Mouse (Mus musculus) MEL (cell line): Measurements from ENCODE around the gene Ttc9c.

ENCODE experiments used
- BHLHE40 ChIP-seq: IDR thresholded peaks from 2 replicates; pipeline ENCODE4 v1.6.1; 2012; ENCODE audit warnings: low read depth, mild to moderate bottlenecking, inconsistent platforms, low read length, improper control_type of control experiment, borderline replicate concordance
- CHD2 ChIP-seq: IDR thresholded peaks from 2 replicates; pipeline ENCODE4 v1.6.1; 2011; ENCODE audit warnings: low read length, improper control_type of control experiment
- CTCF ChIP-seq, 3 experiments: IDR thresholded peaks in 2 of 3; conservative IDR thresholded peaks in 1 of 3; 2 replicates each; pipeline ENCODE4 v1.5.1; 2011 to 2012; ENCODE audit warnings: low read length in 3 of 3, low read depth in 2 of 3, mild to moderate bottlenecking in 2 of 3, improper control_type of control experiment in 1 of 3, inconsistent platforms in 1 of 3, mixed read lengths in 1 of 3, moderate library complexity in 1 of 3; ENCODE audit not compliant: control insufficient read depth in 1 of 3, insufficient read depth in 1 of 3, poor library complexity in 1 of 3, severe bottlenecking in 1 of 3
- EP300 ChIP-seq, 2 experiments: IDR thresholded peaks; 2 replicates each; pipeline ENCODE4 v1.6.1; 2011; ENCODE audit warnings: improper control_type of control experiment in 2 of 2, low read length in 2 of 2, low read depth in 1 of 2, mild to moderate bottlenecking in 1 of 2
- JUND ChIP-seq: IDR thresholded peaks from 2 replicates; pipeline ENCODE4 v1.6.1; 2011; ENCODE audit warnings: low read depth, mild to moderate bottlenecking, improper control_type of control experiment, low read length
- MAFK ChIP-seq: IDR thresholded peaks from 2 replicates; pipeline ENCODE4 v1.6.1; 2011; ENCODE audit warnings: low read depth, mild to moderate bottlenecking, low read length, improper control_type of control experiment, borderline replicate concordance
- MEF2A ChIP-seq: IDR thresholded peaks from 2 replicates; pipeline ENCODE4 v1.6.1; 2014; ENCODE audit warnings: low read depth, mild to moderate bottlenecking, inconsistent platforms, low read length, improper control_type of control experiment; ENCODE audit not compliant: poor library complexity, insufficient replicate concordance, severe bottlenecking; ENCODE audit errors: extremely low read depth
- MYB ChIP-seq: IDR thresholded peaks from 2 replicates; pipeline ENCODE4 v1.6.1; 2011; ENCODE audit warnings: mild to moderate bottlenecking, low read depth, low read length, improper control_type of control experiment
- POLR2A ChIP-seq, 2 experiments: IDR thresholded peaks; 2 replicates each; pipeline ENCODE4 v1.6.1; 2011 to 2012; ENCODE audit warnings: low read length in 2 of 2, mild to moderate bottlenecking in 2 of 2, control low read depth in 1 of 2, improper control_type of control experiment in 1 of 2, low read depth in 1 of 2, moderate library complexity in 1 of 2; ENCODE audit not compliant: control insufficient read depth in 1 of 2, insufficient read depth in 1 of 2, poor library complexity in 1 of 2
- POLR2AphosphoS2 ChIP-seq: IDR thresholded peaks from 2 replicates; pipeline ENCODE4 v1.6.1; 2011; ENCODE audit warnings: low read length, improper control_type of control experiment
- SIN3A ChIP-seq: IDR thresholded peaks from 2 replicates; pipeline ENCODE4 v1.6.1; 2012; ENCODE audit warnings: low read length, improper control_type of control experiment, inconsistent platforms
- ZC3H11A ChIP-seq: IDR thresholded peaks from 2 replicates; pipeline ENCODE4 v1.6.1; 2012; ENCODE audit warnings: low read depth, mild to moderate bottlenecking, inconsistent platforms, low read length, improper control_type of control experiment

- TF ChIP-seq CTCF (IDR thresholded peaks at IDR 0.05 in 2 of 3, conservative IDR thresholded peaks at IDR 0.05 in 1 of 3; ENCODE audit: control insufficient read depth in 1 of 3, insufficient read depth in 1 of 3, low read depth in 2 of 3, low read length in 3 of 3, poor library complexity in 1 of 3, severe bottlenecking in 1 of 3) (no peak), SIN3A (no peak), POLR2A (IDR thresholded peaks at IDR 0.05; ENCODE audit: control insufficient read depth in 1 of 2, insufficient read depth in 1 of 2, low read depth in 1 of 2, low read length in 2 of 2, poor library complexity in 1 of 2) (no peak), MAFK (no peak), MEF2A (no peak), POLR2AphosphoS2 (no peak), CHD2 (no peak), JUND (no peak), BHLHE40 (no peak), EP300 (IDR thresholded peaks at IDR 0.05; ENCODE audit: low read depth in 1 of 2, low read length in 2 of 2) (no peak), ZC3H11A (no peak), MYB (no peak)
These were observed 12.3 kb downstream of the Ttc9c start for GRCm38 (mm10) chr19:8806810-8807209.
